Mouse (Mus musculus) forebrain, embryonic 16.5 days (tissue): ENCODE results near the gene Sobp. TPM values are rescaled to one million over a fixed set of nuclear protein-coding genes. Genes with fewer than 3 reads are reported as not detected.
A peak's percentile ranks its signal among the peaks of the same experiment; 100 is the strongest.

Experiments
- ATAC-seq: fragments of 200-750 bp; cut with Nextera tagmentation; 2 replicates; pipeline ENCODE4 v1.8.0; 2017; ENCODE audit warnings: mild to moderate bottlenecking, moderate library complexity
- H3K27ac ChIP-seq: fragments of 300-500 bp; sonication (generic); 2 replicates; pipeline ENCODE4 v1.5.1; 2014; ENCODE audit warnings: low read length, control low read depth
- H3K27me3 ChIP-seq: fragments of 300-500 bp; sonication (generic); replicated peaks from 2 replicates; pipeline ENCODE4 v1.6.1; 2014; ENCODE audit warnings: low read length; ENCODE audit not compliant: control insufficient read depth, insufficient read depth
- H3K36me3 ChIP-seq: fragments of 300-500 bp; sonication (generic); 2 replicates; pipeline ENCODE4 v1.6.1; 2014; ENCODE audit not compliant: control insufficient read depth, insufficient read depth
- H3K4me1 ChIP-seq: fragments of 300-500 bp; sonication (generic); replicated peaks from 2 replicates; pipeline ENCODE4 v1.6.1; 2014; ENCODE audit warnings: low read length; ENCODE audit not compliant: control insufficient read depth, insufficient read depth
- H3K4me2 ChIP-seq: fragments of 300-500 bp; sonication (generic); 2 replicates; pipeline ENCODE4 v1.6.1; 2014; ENCODE audit warnings: mild to moderate bottlenecking, low read length, control low read depth
- H3K4me3 ChIP-seq: fragments of 300-500 bp; sonication (generic); replicated peaks from 2 replicates; pipeline ENCODE4 v1.5.1; 2014; ENCODE audit warnings: mild to moderate bottlenecking, low read length, control low read depth
- H3K9ac ChIP-seq: fragments of 300-500 bp; sonication (generic); replicated peaks from 2 replicates; pipeline ENCODE4 v1.6.1; 2014; ENCODE audit warnings: low read depth, low read length, control low read depth
- H3K9me3 ChIP-seq: fragments of 300-500 bp; sonication (generic); 2 replicates; pipeline ENCODE4 v1.6.1; 2016; ENCODE audit warnings: low read length; ENCODE audit not compliant: control insufficient read depth
- WGBS: fragments of 180-500 bp; shearing (Covaris S2); extraction: QIAGEN DNeasy Blood & Tissue Kit; methylation state at CpG from one replicate; pipeline ENCODE4 v1.1.7; 2014; 5-methylcytosine and 5-hydroxymethylcytosine counted together
- polyA plus RNA-seq: library from polyadenylated mRNA; unstranded; fragments of >200 nt; fragmentation: Nextera tagmentation; extraction: Ambion mirVana; gene quantifications from 2 replicates; pipeline ENCODE4 v1.2.1, GENCODE M21; 2015

Sobp gene
- polyA plus RNA-seq, 1 experiment from 2014 or later = 15.1 TPM

DNA sequence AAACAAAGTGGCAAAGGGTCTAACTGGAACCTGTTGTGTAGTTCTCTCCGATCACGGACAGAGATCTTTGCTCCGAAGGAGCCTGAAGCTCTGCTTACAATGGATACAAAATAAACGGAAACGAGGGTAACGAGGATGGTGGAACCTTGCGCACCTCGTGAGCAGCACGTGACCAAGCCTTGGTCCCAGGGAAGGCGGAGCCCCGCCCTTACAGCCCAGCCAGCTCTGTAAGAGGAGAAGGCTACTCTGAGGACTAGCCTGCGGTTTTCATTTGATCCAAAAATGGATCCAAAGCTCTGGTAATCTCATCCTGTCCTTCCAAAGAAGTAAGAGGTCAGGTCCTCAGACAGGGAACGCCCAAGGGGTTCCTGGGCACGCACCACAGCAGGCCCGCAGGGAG is 185.7 kb downstream of the Sobp start:
- WGBS = 59% methylated on average over 15 of the region's 15 CpGs

DNA sequence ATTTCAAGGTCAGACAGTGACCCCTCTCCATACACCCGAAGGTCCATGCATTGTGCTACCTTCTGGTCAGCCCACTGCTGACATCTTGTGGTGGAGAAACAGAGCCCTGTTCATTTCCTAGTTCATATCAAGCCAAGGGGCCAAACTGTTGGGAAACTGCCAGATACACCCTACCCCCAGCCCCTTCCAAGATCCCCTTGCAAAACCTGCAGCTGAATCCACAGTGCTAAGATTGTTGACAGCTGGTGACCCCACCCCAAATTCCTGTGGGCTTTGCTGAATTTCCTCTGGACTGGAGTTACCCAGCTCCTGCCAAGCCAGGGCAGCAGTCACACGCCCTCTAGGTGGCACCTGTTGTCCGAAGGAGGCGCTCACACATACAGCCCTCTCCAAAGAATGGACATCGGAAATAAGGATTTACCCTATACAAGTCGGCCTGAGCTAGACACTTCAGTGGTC is 186.7 kb downstream of the Sobp start:
- Histone ChIP-seq H3K27me3 (no peaks in the 10 kb centered on the region), H3K4me3 (no peak overlapping the region), H3K9me3 (no peaks in the 10 kb centered on the region), H3K4me1 (no peaks in the 10 kb centered on the region), H3K36me3 (no peaks in the 10 kb centered on the region), H3K4me2 (no peak overlapping the region), H3K27ac (no peak overlapping the region), H3K9ac (no peak overlapping the region)
- ATAC-seq = peak; percentile 27; the same call in 1 of the 2 replicates
- WGBS = 23% methylated on average over 6 of the region's 6 CpGs

More for the DNA sequence above, 185.7 kb downstream of the Sobp start:
- Histone ChIP-seq H3K4me3 (no peak overlapping the region), H3K9ac (no peak overlapping the region), H3K27ac (no peak overlapping the region), H3K27me3 (no peaks in the 10 kb centered on the region), H3K4me2 (no peak overlapping the region), H3K4me1 (peaks cover 9% of the 10 kb centered on the region), H3K9me3 (no peaks in the 10 kb centered on the region), H3K36me3 (no peaks in the 10 kb centered on the region)
- ATAC-seq = no peak

DNA sequence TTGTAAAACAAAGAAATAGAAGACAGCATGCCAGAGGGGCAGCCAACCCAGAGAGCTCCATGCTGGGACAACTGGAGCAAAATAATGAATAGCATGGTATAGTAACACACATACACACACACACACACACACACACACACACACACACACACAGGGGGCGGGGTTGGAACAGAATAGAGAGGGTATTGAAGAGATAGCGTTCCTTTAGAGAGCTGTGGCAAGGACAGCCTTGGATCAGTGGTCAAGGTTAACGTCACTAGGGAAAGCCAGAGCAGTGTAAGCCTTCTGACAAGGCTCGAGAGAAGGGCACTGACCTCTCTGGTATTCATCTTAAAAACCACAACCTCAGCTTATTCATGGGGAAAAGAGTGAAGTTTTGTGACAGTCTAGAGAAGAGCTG is 189.4 kb downstream of the Sobp start:
- no peaks in the 10 kb centered on the region for H3K4me1 ChIP-seq
- no peak overlapping the region for H3K4me2 ChIP-seq
- no peak overlapping the region for H3K27ac ChIP-seq
- no peaks in the 10 kb centered on the region for H3K36me3 ChIP-seq
- ATAC-seq = no peak
- H3K4me3 ChIP-seq = no peak overlapping the region
- H3K9ac ChIP-seq = no peak overlapping the region
- WGBS = 76% methylated on average over 4 of the region's 4 CpGs
- no peaks in the 10 kb centered on the region for H3K27me3 ChIP-seq
- H3K9me3 ChIP-seq = no peaks in the 10 kb centered on the region

DNA sequence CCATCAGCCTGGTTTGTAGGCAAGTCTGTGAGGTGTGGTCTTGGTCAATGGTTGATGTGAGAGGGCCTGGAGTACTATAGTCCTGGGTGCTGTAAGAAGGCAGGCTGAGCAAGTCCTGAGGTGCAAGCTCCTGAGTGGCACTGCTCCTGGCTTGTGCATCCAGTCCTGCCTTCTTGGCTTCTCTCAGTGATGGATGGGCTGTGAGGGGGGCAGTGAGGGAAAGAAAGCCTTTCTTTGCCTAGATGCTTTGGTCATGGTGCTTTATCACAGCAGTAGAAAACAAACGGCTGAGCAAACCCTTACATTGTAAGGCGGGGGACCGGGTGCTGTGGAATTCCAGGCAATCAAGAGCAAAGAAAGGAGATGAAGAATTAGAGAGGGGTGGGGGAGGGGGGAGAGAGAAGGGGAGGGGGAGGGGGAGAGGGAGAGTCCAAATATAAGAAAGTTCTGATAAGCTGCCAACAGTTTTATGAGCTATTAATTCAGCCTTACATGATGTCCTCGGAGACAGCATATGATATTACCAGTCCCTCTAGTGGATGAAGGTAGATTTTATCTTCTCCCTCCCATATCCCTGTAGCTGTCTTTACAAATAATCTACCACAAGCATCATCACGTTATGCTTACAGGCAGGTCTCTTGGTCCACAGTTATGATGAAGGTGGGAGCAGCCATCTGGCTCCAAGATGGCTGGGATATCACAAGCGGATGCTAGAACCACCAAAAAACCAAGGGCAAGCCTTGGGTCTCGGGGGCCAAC is 193.2 kb downstream of the Sobp start:
- Histone ChIP-seq H3K4me3 (no peak overlapping the region), H3K4me1 (no peaks in the 10 kb centered on the region), H3K4me2 (no peak overlapping the region), H3K9me3 (no peaks in the 10 kb centered on the region), H3K9ac (no peak overlapping the region), H3K27me3 (no peaks in the 10 kb centered on the region), H3K36me3 (no peaks in the 10 kb centered on the region), H3K27ac (no peak overlapping the region)
- no peak for ATAC-seq
- WGBS = 68% methylated on average over 7 of the region's 7 CpGs

DNA sequence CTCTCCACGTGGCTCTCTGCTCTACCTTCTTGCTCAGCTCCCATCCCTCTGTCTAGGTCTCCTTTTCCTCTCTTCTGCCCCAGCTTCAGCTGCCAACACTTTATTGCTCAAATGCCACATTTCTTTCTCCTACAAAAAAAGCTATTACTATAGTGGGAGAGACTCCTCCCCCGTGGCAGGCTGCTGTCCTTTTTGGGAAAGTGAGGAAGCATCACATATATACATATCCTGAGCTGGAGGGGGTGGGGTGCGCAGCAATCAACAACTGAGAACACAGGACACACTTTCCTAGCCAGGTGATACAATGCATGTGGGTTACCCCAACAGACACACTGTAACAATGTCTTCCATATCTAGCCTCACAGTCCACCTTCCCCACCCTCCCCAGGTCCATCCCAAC is 196.0 kb downstream of the Sobp start:
- Histone ChIP-seq H3K4me1 (peaks cover 6% of the 10 kb centered on the region; the same call in 1 of the 2 replicates), H3K4me3 (no peak overlapping the region), H3K9ac (no peak overlapping the region), H3K9me3 (no peaks in the 10 kb centered on the region), H3K27me3 (no peaks in the 10 kb centered on the region), H3K27ac (no peak overlapping the region), H3K4me2 (no peak overlapping the region), H3K36me3 (no peaks in the 10 kb centered on the region)
- 65% methylated on average over 3 of the region's 3 CpGs for WGBS
- no peak for ATAC-seq

DNA sequence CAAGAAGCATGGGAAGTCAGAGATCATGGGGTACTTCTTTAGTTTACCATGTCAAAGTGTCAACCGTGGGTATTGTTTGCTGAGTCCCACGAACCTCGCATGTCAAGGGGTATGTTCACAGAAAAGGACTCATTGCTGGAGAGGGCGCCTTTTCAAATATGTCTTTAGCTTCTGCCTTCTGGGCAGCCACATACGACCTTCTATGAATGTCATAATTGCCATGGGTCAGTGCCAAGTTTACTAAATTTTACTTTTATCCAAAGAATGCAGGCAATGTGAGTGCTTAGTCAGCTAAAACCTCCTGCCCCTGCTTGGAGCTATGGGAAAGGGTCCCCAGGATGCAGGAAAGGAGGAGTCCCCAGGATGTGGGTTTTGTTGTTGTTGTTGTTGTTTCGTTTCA is 197.8 kb downstream of the Sobp start:
- ATAC-seq = no peak
- no peak overlapping the region for H3K9ac ChIP-seq
- WGBS = 95% methylated on average over 6 of the region's 6 CpGs
- no peak overlapping the region for H3K4me3 ChIP-seq
- H3K4me1 ChIP-seq = peaks cover 7% of the 10 kb centered on the region; the same call in 1 of the 2 replicates
- no peaks in the 10 kb centered on the region for H3K27me3 ChIP-seq
- H3K36me3 ChIP-seq = no peaks in the 10 kb centered on the region
- no peak overlapping the region for H3K27ac ChIP-seq
- H3K4me2 ChIP-seq = no peak overlapping the region
- no peaks in the 10 kb centered on the region for H3K9me3 ChIP-seq

DNA sequence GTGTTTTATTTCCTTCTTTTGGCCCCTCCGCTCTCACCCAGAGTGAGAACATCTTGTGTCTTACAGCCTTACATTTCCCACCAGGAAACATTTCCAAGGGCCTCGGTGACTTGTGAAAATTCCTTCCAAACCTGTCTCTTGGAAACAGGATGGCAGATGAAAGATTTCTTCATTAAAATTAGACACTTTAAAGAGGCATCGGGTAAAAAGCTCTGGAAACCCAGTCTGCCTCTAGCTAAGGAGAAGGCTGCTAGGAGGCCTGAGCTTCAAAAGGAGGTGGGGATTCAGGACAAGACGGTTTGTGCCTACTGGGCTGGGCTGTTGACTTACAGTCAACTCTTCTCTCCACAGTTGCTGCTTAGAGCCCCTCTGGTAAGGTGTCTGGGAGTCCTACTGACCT is 200.8 kb downstream of the Sobp start:
- Histone ChIP-seq H3K27ac (peak overlapping the region; percentile 42; the same call in 1 of the 2 replicates), H3K36me3 (no peaks in the 10 kb centered on the region), H3K4me2 (no peak overlapping the region), H3K27me3 (no peaks in the 10 kb centered on the region), H3K9me3 (no peaks in the 10 kb centered on the region), H3K9ac (no peak overlapping the region), H3K4me1 (peaks cover 9% of the 10 kb centered on the region; the same call in 1 of the 2 replicates), H3K4me3 (no peak overlapping the region)
- ATAC-seq = no peak
- 54% methylated on average over 4 of the region's 4 CpGs for WGBS

DNA sequence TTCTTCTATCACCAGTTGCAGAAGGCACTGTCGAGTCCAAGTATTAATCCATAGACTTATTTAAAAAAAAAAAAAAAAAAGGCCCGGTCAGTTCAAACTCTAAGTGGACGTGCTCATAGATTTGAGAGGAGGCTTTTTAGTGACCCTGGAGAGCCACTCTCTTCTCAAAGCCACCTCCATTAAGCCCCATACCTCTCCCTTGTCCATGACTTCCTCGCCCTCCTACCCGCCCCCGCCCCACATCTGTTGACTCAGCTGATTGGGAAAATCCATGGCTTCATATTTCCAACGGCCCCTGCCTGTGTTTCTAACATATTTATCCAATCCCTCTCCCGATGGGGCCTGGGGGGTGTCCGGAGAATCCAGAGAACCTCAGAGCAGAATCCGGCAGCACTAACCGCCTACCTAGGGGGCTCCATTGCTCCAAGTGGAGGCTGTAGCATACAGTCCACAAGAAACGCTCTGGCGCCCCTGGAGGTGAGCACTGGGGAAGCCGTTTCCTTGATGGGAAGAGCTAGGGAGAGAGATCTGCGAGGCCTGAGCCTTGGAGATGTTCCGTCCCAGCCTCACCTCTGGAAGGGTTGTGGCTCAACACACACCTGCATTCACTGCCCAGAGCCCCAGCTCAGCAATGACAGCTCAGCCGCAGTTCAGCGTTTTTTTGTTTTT is 201.7 kb downstream of the Sobp start:
- no peaks in the 10 kb centered on the region for H3K9me3 ChIP-seq
- peaks cover 12% of the 10 kb centered on the region; the same call in 1 of the 2 replicates for H3K4me1 ChIP-seq
- no peak overlapping the region for H3K4me3 ChIP-seq
- 30% methylated on average over 18 of the region's 18 CpGs for WGBS
- H3K9ac ChIP-seq = no peak overlapping the region
- ATAC-seq = peak; percentile 79
- no peak overlapping the region for H3K27ac ChIP-seq
- no peaks in the 10 kb centered on the region for H3K27me3 ChIP-seq
- H3K4me2 ChIP-seq = no peak overlapping the region
- H3K36me3 ChIP-seq = no peaks in the 10 kb centered on the region

DNA sequence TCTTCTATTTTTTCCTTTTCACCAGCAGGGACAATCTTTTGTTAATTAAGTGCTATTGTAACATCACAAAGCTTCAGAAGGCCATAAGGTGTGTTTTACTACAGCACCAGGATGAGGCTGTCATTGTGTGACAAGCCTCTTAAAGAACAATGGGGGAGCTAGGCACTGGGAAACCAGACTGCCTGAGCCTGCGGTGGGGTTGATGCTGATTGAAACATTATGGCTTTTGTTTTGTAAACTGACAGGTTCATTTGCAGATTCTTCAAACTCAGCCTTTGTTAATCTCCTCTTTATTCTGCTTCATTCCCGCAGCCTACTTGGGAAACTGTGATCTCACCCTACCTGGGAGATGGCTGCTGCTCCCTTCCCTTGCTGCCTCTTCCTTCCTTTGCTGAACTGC is 206.0 kb downstream of the Sobp start:
- Histone ChIP-seq H3K27ac (peak overlapping the region; percentile 26; the same call in 1 of the 2 replicates), H3K9ac (no peak overlapping the region), H3K36me3 (no peaks in the 10 kb centered on the region), H3K9me3 (no peaks in the 10 kb centered on the region), H3K4me1 (peaks cover 6% of the 10 kb centered on the region; the same call in 1 of the 2 replicates), H3K4me2 (no peak overlapping the region), H3K27me3 (no peaks in the 10 kb centered on the region), H3K4me3 (no peak overlapping the region)
- 0% methylated on average over 2 of the region's 2 CpGs for WGBS
- no peak for ATAC-seq
